In the genomic region with DNA sequence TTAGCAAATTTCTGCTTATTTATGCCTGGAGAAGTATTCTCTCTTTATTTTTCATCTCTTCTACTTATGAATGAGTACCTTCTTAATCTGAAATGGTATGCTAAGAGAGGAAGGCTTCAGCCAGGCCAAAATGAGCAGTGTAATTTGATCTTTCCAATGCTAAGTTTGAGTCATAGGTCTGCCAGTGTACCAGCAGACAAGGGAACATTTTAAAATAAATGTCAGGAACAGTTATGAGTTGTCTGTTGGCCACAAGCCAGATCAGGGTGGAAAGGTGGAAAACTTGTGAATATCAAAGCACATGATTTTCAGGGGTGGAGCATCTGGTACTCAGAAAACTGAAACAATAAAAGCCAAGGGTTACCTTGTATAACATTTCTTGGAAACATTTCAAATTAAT, we compare ENCODE assay signal across 17 mouse cellular contexts. TPM values are rescaled to one million over a fixed set of nuclear protein-coding genes. Genes with fewer than 3 reads are reported as not detected.
A peak's percentile ranks its signal among the peaks of the same experiment; 100 is the strongest.
DNase-seq lines count a peak whose midpoint lies in the region; ATAC-seq and TF ChIP-seq lines count a peak whose summit lies in the region.
"Had no signal": no experiment of that assay in that cellular context is flagged by ENCODE, and none has a peak within 500 bp of the region (broad histone marks: within the 10 kb centered on the region; RNA-seq: fewer than 3 reads in every experiment).

No protein-coding gene starts in this region.

- no peak for TF ChIP-seq CTCF in MEL (IDR thresholded peaks at IDR 0.05 in 2 of 3, conservative IDR thresholded peaks at IDR 0.05 in 1 of 3; ENCODE audit: control insufficient read depth in 1 of 3, insufficient read depth in 1 of 3, low read depth in 2 of 3, low read length in 3 of 3, poor library complexity in 1 of 3, severe bottlenecking in 1 of 3)

- no peaks in the 10 kb centered on the region for H3K4me1 ChIP-seq in MEL (ENCODE audit: control insufficient read depth in 1 of 2, insufficient read depth in 2 of 2, low read length in 2 of 2)
- no peaks in the 10 kb centered on the region for H3K4me1 ChIP-seq in intestine, embryonic 16.5 days (ENCODE audit: control insufficient read depth, insufficient read depth, low read length)

- TF ChIP-seq POLR2A in MEL (IDR thresholded peaks at IDR 0.05; ENCODE audit: control insufficient read depth in 1 of 2, insufficient read depth in 1 of 2, low read depth in 1 of 2, low read length in 2 of 2, poor library complexity in 1 of 2): no peak

- H3K79me2 ChIP-seq in MEL (ENCODE audit: control insufficient read depth, insufficient read depth, low read length, poor library complexity): no peaks in the 10 kb centered on the region

- intact Hi-C loops in heart, postnatal 14 days (cut with DNase I): no loop called here

- H3K9me3 ChIP-seq in MEL (replicated peaks; ENCODE audit: insufficient read depth, low read length): no peaks in the 10 kb centered on the region
- no peaks in the 10 kb centered on the region for H3K9me3 ChIP-seq in intestine, embryonic 16.5 days (ENCODE audit: control insufficient read depth, low read length)

- no peak overlapping the region for H3K4me3 ChIP-seq in MEL (ENCODE audit: control insufficient read depth in 1 of 2, insufficient read depth in 1 of 2, low read depth in 2 of 2, low read length in 2 of 2)
- no peak overlapping the region for H3K4me3 ChIP-seq in intestine, embryonic 16.5 days (ENCODE audit: low read length)

- H3K27me3 ChIP-seq in MEL (ENCODE audit: control insufficient read depth in 1 of 2, insufficient read depth in 2 of 2, low read length in 2 of 2): no peaks in the 10 kb centered on the region
- H3K27me3 ChIP-seq in intestine, embryonic 16.5 days (replicated peaks; ENCODE audit: control insufficient read depth, insufficient read depth, low read length): no peaks in the 10 kb centered on the region

- H3K9ac ChIP-seq in MEL (ENCODE audit: control insufficient read depth, low read depth, low read length, poor library complexity, severe bottlenecking): no peak overlapping the region
- H3K9ac ChIP-seq in intestine, embryonic 16.5 days (ENCODE audit: low read depth, low read length): no peak overlapping the region

- no peak overlapping the region for H3K4me2 ChIP-seq in intestine, embryonic 16.5 days (ENCODE audit: low read depth, low read length)

- no peak for ATAC-seq in intestine, embryonic 16.5 days
- ATAC-seq: CD4-positive, CD25-positive, alpha-beta regulatory T cell, adult 4 months had no signal

- DNase-seq in heart, postnatal 4 days: peak; percentile 8
- DNase-seq in heart, postnatal 14 days: no peak
- DNase-seq in MEL (ENCODE audit: low read depth, low spot score): peak; percentile 15
- DNase-seq in adrenal gland, adult 8-10 months: peak; percentile 15
- peak; percentile 29 for DNase-seq in forelimb bud, embryonic 11.5 days (ENCODE audit: low read depth, low spot score)
- no peak for DNase-seq in kidney, adult 9 months
- DNase-seq: gastrocnemius, postnatal 36 days; layer of hippocampus, postnatal 36 days; lung, adult 18-20 months; midbrain, embryonic 14.5 days; retina, postnatal 1 day; thymus, adult 18-20 months had no signal

- no peak for TF ChIP-seq EP300 in MEL (IDR thresholded peaks at IDR 0.05; ENCODE audit: low read depth in 1 of 2, low read length in 2 of 2)

- no peak overlapping the region for H3K27ac ChIP-seq in MEL (ENCODE audit: control insufficient read depth, low read depth, low read length)
- no peak overlapping the region for H3K27ac ChIP-seq in intestine, embryonic 16.5 days (ENCODE audit: low read length)

- H3K36me3 ChIP-seq in MEL (ENCODE audit: control insufficient read depth in 1 of 2, insufficient read depth in 2 of 2, low read length in 2 of 2): no peaks in the 10 kb centered on the region
- H3K36me3 ChIP-seq in intestine, embryonic 16.5 days (ENCODE audit: control insufficient read depth, insufficient read depth, low read length): no peaks in the 10 kb centered on the region
- H3K36me3 ChIP-seq: G1E had no signal

- no peak for TF ChIP-seq RAD21 in MEL (IDR thresholded peaks at IDR 0.05; ENCODE audit: low read depth, low read length)

TF ChIP-seq in MEL, 35 proteins besides CTCF, POLR2A, EP300 and RAD21:
- TF ChIP-seq CHD2 (IDR thresholded peaks at IDR 0.05; ENCODE audit: low read length) (no peak), SIN3A (IDR thresholded peaks at IDR 0.05; ENCODE audit: low read length) (no peak), POLR2AphosphoS5 (IDR thresholded peaks at IDR 0.05; ENCODE audit: borderline replicate concordance, low read depth, low read length) (no peak), GATA1 (IDR thresholded peaks at IDR 0.05; ENCODE audit: low read depth, low read length) (no peak), TBP (IDR thresholded peaks at IDR 0.05; ENCODE audit: low read depth, low read length) (no peak), HCFC1 (IDR thresholded peaks at IDR 0.05; ENCODE audit: low read depth, low read length) (no peak), KAT2A (conservative IDR thresholded peaks at IDR 0.05; ENCODE audit: low read depth, low read length) (no peak)

RNA-seq across cellular contexts. Expression of gene Slitrk1, which starts 46.1 kb away (rescaled TPM):
- not detected for total RNA-seq in heart, postnatal 4 days (2021)
- not detected for total RNA-seq in heart, postnatal 14 days (2021)
- not detected in 2 replicates for total RNA-seq in MEL (2012; rRNA removed)
- polyA plus RNA-seq in MEL (2012; ENCODE audit: insufficient read depth in 1 of 2, insufficient read length in 2 of 2, low read depth in 1 of 2, low replicate concordance in 2 of 2, missing spikeins in 1 of 2): not detected
- total RNA-seq in adrenal gland, adult 8-10 months (2022): 1 to 10 TPM; 1.3 to 2.2 (median 1.7) TPM
- polyA plus RNA-seq in intestine, embryonic 16.5 days (2015; fragmentation: Nextera tagmentation; extraction: Ambion mirVana): 0.70 and 0.81 TPM in 2 replicates
- total RNA-seq: liver, adult 2 months; megakaryocyte progenitor cell, adult 5-6 weeks had no signal
- polyA plus RNA-seq: CD4-positive, CD25-positive, alpha-beta regulatory T cell, adult 4 months; G1E; liver, adult 2 months had no signal

Comparison
In these comparisons a context has a peak if more than half of its experiments do, and no peak if none do; other contexts are left out.
1. DNase-seq: peak in heart, postnatal 4 days (single experiment), MEL (single experiment), adrenal gland, adult 8-10 months (single experiment) and forelimb bud, embryonic 11.5 days (single experiment); none in heart, postnatal 14 days (0 of 2) and kidney, adult 9 months (single experiment).